Mouse (Mus musculus) CD4-positive, CD25-positive, alpha-beta regulatory T cell (primary cell): ENCODE results near the gene Slc48a1. TPM values are rescaled to one million over a fixed set of nuclear protein-coding genes. Genes with fewer than 3 reads are reported as not detected.

Source experiments
- polyA plus RNA-seq: library from polyadenylated mRNA; unstranded; fragments of 100-300 nt; shearing (Covaris generic); gene quantifications from one replicate; pipeline ENCODE4 v1.2.1, GENCODE M21; 2017

Gene Slc48a1
- 57.0 TPM for polyA plus RNA-seq

GRCm38 (mm10) chr15:97778311-97779098 is at the start of gene Slc48a1:
Gene Slc48a1, plus strand, starts transcription at chr15:97778520.

GRCm38 (mm10) chr15:97731111-97731510 is 47.2 kb upstream of the Slc48a1 start, which contains the start of gene Endou:
Gene Endou, minus strand, starts transcription at chr15:97731339.

GRCm38 (mm10) chr15:97767280-97768186 is 10.8 kb upstream of the Slc48a1 start, which contains the start of gene Rapgef3:
Gene Rapgef3, minus strand, starts transcription at chr15:97767972.

Other genes starting within 250 kb of the Slc48a1 start
- gene Rpap3, start 72.7 kb upstream of the Slc48a1 start, polyA plus RNA-seq = 33.5 TPM
- gene Endou, start 47.2 kb upstream of the Slc48a1 start, polyA plus RNA-seq = 0.12 TPM
- gene Rapgef3, start 10.5 kb upstream of the Slc48a1 start, polyA plus RNA-seq = 2.5 TPM
- gene Hdac7, start 66.0 kb downstream of the Slc48a1 start, polyA plus RNA-seq = 109 TPM
- 0.38 TPM for gene Vdr, start 132.1 kb downstream of the Slc48a1 start, polyA plus RNA-seq
- 26.0 TPM for gene Tmem106c, start 185.7 kb downstream of the Slc48a1 start, polyA plus RNA-seq
- gene Col2a1, start 226.2 kb downstream of the Slc48a1 start, polyA plus RNA-seq = not detected